Mouse (Mus musculus): ENCODE results near the gene Bms1.

Gene Bms1

DNA sequence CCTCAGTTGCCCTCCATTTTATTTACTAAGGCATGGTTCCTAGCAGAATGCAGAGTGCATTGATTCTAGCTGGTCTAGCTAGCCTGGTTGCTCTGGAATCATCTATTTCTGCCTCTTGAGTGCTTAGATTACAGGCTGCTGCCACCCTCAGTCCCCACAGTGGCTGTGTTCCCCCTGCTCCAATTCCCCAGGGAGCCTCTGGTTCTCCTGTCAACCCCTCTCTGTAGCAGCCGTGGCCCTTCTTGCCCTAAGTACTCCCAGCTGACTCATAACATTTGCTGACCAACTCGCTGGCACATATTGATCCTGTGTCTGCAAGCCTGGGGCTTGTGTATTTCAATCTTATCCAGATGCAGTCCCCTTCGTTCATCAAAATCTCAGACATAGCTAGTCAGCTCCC, 53.1 kb downstream of the Bms1 start:
- no peak for DNase-seq (ENCODE audit: low spot score in 2 of 2)

- DNase-seq (ENCODE audit: low spot score in 2 of 2), result no peak
Measured at GRCm38 (mm10) chr6:118365781-118366180, 53.5 kb downstream of the Bms1 start.

DNA sequence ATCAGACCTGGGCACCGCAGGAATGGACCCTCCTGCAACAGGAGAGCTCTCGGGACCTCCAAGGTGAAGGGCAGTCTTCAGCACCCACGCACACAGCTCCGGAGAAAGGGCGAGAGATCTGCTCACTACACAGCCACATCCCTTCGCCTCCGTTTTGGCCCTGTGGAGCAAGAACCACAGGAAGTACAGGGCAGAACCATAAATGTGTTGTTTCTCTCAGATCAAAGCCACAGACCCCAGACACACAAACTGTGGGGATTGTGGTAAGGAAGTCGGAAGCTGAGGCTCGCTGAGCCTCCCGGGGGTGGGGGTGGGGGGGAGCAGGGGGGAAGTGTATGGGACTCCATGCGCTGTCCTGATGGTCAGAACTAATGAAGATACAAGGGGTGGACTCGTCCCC, 68.9 kb downstream of the Bms1 start:
- no peak for DNase-seq (ENCODE audit: low spot score in 2 of 2)

DNA sequence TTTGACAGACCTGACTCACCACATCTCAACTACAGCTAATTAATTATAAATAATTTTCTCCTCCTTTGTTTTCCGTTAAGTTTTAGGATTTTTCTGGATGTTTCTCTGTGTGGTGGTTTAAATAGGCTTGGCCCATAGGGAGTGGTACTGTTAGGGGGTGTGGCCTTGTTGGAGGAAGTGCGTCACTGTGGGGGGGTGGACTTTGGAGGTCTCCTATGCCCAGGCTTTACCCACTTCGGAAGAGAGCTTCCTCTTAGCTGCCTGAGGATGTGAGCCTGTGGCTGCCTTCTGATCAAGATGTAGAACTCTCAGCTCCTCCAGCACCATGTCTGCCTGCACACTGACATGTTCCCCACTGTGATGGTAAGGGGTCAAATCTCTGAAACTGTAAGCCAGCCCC, 71.1 kb downstream of the Bms1 start:
- DNase-seq (ENCODE audit: low spot score in 2 of 2), result no peak

GRCm38 (mm10) chr6:118347291-118347690, 72.0 kb downstream of the Bms1 start:
- no peak for DNase-seq (ENCODE audit: low spot score in 2 of 2)

DNA sequence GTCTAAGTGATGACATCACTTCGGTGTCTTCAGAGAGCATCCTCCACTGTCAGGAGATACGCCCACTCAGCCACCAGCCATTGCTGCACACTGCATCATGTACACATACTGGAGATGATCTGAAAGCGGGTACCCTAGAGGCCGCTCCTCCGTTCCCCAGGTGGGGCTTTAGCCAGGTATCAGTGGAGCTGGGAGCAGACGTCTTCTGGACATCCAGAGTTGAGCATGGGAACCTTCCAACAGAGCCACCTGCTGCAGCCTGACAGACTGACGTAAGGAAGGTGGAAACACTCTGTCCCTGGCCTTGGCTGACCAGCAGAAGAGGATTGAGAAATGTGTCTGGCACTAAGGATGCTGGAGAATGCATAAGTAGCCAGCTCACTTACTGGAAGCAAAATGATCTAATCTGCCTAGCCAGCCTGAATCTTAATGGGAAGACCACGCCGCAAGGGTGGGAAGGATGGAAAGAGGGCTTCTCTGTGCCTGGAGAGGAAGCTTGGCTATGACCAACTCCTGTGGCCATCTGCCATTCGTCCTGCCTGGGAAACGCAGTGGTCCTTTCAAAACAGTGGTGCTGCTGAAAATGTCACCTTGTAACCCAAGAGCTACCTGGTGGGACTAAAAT, 77.3 kb downstream of the Bms1 start:
- no peak for DNase-seq (ENCODE audit: low spot score in 2 of 2)

- DNase-seq (ENCODE audit: low spot score in 2 of 2), result no peak
Measured at GRCm38 (mm10) chr6:118337660-118338059, 81.6 kb downstream of the Bms1 start.

- DNase-seq (ENCODE audit: low spot score in 2 of 2), result no peak
Measured at GRCm38 (mm10) chr6:118336541-118337480, 82.5 kb downstream of the Bms1 start.

DNA sequence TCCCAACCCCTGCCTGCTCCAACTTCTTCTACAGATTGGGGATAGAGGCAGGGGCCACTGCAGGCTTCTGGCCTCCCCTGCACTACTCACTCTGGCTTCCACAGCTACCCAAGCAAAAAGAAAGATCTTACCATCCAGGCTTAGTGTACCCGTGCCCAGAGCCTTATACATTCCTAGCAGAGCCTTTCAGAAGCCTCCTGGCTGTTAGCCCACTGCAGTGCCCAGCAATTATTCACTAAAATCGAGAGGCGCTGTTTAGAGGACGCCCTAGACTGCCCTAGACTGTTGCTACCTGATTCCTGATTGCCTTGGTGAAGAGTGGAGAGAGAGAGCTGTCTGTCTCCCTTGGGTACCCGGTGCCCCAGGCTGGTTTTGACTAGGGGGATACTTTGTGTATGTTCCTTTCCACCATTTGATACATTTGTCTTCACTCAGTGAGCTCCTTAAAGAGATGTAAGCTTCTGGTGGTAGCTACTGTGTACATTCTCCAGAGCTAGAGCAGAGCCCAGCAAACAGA, 83.3 kb downstream of the Bms1 start:
- DNase-seq (ENCODE audit: low spot score in 2 of 2), result no peak

GRCm38 (mm10) chr6:118333861-118334260, 85.4 kb downstream of the Bms1 start:
- no peak for DNase-seq (ENCODE audit: low spot score in 2 of 2)
